Mouse (Mus musculus) retina, embryonic 14.5 days (tissue): ENCODE measurements around the gene Trip12.

Experiments
- DNase-seq: peaks from one replicate; pipeline ENCODE4 v3.0.0-alpha.2; 2015; ENCODE audit warnings: low spot score

Gene Trip12

DNA sequence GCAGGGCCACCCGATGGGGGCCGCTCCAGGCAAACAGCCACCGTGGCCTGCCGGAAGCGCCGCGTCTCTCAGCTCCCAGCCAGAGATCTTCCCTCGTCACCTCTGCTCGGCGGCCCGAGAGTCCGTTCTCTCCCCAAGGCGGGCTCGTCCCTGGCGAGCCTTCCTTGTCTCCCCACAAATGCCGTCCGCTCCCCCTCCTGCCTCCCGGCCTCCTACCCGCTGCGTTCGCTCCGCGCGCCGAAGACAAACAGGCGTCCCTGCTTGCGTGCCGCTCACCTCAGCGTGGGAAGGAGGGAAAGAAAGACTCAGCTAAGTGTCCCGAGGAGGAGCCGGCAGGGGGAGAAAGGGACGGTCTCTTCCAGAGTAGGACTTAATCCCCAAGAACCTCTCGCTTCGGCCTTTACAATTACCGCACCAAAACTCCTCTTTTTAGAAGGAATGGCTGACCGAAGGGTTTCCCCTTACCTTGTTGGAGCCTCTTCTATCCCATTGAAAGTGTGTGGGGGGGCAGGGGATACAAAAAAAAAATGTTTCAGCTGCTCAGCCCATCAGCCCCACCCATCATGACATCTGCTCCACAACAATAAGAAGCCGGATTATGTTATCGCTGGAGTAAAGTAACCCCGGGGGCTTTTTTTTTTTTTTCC, at the start of gene Trip12:
Gene Trip12 (minus strand): TSS at position 499 of the 647 bp plus-strand sequence.
- DNase-seq: peak; percentile 58

DNA sequence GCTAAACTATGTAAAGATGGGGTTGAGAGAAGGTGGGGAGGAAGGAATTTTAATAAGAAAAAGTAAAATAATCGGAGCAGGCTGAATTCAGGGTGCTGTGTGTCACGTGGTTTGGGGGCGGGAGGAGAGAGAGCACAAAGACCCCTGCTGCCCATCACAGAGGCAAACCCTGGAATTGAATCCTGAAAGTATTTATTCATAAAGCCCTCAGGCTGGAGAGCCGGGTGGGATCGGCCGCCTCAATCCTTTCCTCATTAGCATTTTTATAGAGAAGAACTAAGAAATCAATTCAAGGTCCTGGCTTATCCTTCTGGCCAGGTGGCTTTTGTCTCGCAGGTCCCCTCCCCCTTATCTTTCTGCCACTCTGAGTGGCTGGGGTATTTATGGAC, 49.7 kb upstream of the Trip12 start:
- DNase-seq: peak; percentile 46

DNA sequence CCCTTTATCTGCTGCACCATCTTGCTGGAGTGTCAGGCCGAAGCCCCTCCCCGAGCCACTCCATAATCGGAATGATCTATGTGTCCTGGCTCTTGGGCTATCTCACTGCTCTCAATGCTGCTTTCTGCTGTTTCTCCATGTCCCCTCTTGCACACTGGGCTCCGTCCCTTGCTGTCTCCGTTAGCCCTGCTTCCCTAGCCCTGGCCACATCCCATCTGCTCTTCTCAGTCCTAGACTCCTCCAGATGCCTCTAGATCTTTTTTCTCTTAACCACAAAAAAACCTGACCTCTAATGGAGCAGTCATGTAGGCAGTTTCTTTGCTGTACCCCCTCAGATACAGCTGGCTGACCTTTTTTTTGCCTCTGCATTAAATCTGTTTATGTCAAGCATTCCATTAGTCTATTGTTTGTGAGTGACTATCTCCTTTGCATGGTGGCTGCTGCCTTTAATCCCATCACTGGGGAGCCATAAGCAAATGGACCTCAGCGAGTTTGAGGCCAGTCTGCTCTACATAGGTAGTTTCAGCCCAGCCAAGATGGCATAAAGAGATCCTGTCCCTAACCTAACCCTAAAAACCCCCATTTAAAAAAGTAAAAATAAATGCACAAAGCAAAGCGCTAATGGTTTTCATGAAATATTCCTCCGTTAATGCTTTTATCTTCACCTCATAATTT, 49.2 kb upstream of the Trip12 start:
- no peak for DNase-seq

DNA sequence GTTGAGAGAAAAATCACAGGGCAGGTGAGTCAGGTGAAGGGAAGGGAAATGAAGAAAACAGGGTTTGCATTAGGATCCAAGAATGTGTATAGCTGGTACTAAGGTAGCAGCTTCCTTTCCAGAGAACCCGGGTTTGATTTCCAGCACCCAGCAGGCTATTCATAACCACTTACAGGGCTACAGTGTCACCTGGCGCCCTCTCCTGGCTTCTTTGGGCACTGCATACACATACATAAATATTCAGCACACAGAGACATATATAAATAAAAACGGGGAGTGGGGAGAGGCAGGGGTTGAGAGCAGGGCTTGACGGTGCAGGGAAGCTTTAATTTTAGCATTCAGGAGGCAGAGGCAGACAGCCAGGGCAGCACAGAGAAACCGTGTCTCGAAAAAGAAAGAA, 45.6 kb upstream of the Trip12 start:
- no peak for DNase-seq

DNA sequence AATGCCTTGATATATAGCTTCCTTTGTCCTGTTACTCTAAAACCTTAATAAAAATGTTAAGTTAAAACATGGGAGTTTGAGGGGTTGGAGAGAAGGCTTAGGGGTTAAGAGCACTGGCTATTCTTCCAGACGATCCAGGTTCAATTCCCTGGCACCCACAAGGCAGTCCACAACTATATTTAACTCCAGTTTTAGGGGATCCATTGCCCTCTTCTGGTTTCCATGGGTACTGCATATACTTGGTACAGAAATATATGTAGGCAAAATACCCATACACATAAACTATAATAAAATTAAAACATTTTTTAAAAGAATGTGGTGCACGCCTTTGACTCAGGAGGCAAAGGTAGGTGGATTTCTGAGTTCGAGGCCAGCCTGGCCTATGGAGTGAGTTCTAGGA, 44.9 kb upstream of the Trip12 start:
- DNase-seq: no peak

DNA sequence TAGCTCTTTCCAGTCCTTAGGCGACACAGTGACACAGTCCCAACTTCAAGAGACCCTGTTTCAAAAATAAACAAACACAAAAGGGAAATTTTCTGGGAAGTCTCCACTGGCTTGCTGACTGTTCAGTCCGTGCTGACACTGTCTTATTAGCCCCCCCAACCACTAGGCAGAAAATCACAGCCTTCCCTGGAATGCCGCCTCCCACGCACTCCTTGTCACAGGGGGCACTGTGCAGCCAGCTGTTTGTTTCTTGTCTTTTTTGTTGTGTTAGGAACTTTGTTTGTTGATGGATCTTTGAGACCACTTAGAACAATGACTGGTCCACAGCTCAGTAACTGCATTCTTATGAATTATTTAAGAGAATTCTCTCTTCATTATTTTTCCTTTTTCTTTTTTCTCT, 43.6 kb upstream of the Trip12 start:
- DNase-seq: no peak

DNA sequence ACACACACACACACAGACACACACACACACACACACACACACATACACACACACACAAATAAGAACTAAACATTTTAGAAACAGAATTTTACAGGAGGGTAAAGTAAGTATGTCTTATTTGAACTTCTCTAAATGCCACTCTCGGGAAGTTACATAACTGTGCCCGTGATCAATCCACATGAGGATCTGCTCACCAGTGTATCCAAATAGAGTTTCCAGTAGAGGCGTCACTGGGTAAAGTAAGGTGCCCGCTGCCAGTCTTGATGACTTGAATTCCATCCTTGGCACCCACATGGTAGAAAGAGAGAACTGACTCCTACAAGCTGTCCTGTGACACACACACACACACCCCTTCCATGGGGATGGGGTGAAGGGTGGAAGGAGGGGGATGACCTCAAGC, 42.6 kb upstream of the Trip12 start:
- no peak for DNase-seq

DNA sequence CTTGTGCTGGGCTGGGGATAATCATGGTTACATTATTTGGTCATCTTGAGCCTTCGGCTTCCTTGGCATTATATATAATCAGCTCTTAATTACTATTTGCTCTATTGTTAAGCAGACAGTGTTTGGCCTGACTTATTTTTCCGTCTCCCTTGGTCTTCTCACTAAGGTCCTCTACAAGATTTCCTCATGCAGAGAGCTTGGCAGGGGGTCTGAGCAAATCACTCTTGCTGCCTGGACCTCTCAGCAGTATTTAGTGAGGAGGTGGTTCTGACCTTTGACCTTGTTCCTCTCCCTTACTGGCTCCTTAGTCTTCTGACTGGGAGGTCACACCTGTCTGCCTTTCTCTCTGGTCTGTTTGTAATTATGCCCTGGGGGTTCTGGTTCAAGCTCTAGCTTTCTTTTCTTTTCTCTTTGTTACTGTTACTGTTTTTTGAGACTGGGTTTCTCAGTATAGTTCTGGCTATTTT, 41.8 kb upstream of the Trip12 start:
- no peak for DNase-seq

DNA sequence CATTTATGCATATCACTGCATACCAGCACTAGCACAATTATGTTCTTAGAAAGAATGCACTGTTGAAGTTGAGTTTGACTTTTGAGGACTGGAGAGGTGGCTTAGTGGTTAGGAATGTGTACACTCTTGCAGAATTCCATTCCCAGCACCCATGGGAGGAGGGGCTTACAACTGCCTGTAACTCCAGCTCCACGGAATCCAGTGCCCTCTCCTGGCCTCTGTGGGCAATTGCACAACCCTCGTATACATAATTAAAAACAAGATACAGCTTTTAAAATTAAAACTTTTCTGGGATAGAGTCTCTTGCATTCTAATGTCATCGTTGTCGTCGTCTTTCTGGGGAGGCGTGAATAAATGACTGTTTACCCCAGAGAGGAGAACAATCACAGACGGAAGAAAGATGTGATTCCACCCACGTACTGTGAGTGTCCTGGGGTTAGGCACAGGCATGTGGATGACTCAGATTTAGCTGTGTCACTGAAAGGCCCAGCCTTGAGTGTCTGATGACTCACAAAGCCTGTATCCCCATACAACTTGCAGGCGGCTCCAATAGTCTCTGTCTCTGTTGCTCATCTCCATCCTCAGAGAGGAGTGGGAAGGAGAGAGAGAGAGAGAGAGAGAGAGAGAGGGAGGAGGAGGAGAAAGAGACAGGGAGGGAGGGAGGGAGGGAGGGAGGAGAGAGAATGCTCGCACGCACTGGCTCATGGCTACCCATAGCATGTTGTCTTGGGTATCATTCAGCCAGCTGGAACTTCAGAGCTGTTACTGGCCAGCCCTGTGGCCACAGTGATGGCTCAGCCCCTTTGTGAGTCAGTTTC, 41.1 kb upstream of the Trip12 start:
- no peak for DNase-seq

DNA sequence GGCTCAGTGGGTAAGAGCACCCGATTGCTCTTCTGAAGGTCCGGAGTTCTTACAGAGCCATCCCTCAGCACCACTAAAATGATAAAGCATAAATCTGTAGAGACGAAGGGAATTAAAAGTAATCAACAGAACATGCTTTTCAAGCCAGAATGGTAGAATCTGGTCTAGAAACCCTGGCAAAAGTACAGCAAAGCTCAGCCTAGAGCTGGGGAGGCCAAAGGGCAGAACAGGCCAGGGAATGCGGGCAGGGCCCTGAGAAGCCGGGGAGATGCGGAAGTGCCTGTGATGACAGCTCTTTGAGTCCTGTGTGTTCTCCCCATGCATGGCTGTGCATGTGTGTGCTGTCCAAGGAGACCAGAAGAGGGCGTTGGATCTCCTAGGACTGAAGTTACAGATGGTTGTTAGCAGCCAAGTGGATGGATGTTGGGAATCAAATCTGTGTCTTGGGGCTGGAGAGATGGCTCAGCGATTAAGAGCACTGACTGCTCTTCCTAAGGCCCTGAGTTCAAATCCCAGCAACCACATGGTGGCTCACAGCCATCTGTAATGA, 39.3 kb upstream of the Trip12 start:
- no peak for DNase-seq

DNA sequence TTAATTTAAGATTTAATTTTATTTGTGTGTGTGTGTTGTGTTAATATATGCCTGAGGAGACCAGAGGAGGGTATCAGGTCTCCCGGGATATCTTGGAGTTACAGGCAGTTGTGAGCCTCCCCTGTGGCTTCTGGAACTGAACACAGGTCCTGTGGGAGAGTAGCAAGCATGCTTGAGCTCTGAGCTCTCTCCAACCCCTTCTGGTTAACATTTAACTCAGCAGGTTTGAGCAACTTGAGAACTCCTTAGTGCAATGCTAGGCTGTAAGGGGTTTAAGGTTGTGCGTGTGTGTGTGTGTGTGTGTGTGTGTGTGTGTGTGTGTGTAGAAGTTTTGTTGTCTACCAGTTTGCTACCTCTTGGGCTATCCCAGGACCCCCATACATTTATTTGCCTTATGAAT, 37.3 kb upstream of the Trip12 start:
- no peak for DNase-seq

DNA sequence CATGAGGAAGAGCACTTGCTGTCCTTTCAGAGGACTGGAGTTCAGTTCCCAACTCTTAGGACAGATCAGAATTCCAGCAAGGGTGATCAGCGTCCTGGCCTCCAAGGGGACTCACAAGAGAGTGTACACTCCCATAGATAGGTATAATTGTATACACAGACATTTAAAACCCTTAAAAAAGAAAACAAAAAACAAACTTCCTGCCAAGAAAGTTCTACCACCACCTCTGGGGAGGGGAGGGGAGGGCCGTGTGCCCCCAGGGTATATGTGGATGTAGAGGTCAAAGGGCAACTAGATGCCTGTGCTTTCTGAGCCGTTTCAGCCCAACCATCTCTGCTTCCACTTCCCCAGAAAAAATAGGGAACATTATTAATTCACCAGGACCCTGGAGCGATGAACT, 32.6 kb upstream of the Trip12 start:
- DNase-seq: no peak

DNA sequence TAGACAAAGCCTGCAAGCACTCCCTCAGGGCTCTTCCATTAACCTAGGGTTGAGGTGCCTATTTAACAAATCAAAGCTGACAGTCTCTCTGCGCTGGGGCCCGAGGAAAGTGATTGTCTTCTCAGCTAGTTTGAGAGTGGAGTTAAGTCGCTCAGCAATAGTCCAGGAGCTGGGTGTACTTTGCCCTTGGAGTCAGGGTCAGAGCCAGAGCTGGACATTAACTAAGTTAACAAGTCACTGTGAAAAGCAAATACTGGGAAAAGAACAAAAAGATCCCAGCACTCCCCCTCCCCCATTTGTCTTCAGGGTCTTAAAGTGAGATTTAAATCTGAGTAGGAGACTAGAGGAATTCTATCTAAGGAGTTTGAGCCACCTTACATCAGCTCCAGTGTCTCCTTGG, 31.8 kb upstream of the Trip12 start:
- no peak for DNase-seq

DNA sequence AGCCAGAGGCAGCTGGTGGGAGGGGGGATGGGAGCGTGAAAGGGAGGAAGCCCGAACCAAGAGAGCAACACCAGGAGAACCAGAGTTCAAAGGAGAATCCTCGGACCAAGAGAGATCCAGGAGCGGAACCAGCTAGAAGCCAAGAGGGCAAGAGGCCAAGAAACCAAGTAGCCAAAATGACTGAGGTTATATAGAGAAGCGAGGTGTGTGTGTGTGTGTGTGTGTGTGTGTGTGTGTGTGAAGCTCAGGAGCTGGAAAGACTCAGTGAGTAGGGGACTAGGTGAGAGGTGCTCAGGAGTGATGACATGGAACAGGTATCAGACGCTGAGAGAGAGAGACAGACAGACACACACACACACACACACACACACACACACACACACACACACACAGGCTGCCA, 30.8 kb upstream of the Trip12 start:
- no peak for DNase-seq

DNA sequence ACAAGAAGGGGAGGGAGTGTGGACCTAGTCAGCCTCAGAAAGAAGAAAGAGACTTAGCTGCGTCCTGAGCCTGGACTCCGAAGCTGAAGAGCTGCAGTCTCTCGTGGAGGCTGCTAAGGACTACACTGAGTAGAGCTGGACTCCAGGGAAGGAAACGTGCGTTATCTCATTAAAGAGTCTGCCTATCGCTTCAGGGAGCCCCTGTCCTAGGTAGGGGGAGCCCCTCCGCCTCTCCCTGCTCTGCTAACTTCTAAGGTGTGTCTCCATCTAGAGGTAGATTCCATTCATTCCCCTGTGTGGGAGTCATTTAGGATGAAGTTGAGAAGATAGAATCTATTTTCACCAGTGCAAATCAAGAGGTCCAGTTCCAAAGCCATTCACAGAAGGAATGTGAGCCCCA, 29.2 kb upstream of the Trip12 start:
- no peak for DNase-seq

DNA sequence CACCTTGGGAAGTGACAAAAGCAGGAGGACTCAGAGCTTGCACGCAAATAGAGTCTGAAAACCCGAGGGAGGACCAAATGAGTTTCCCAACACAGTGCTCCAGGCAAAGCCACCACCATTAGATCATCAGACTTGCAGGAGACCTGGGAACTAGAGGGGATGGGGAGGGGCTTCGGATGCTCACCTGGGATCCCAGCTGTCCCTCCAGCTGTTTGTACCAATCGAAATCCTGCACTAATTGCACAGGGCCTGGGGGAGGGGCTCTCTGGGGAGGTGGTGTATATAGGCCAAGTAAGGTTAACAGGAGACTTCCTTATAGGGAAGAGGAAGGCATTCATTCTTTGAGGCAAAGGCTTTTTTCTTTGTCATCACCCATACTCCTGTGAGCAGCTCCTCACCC, 28.5 kb upstream of the Trip12 start:
- no peak for DNase-seq

DNA sequence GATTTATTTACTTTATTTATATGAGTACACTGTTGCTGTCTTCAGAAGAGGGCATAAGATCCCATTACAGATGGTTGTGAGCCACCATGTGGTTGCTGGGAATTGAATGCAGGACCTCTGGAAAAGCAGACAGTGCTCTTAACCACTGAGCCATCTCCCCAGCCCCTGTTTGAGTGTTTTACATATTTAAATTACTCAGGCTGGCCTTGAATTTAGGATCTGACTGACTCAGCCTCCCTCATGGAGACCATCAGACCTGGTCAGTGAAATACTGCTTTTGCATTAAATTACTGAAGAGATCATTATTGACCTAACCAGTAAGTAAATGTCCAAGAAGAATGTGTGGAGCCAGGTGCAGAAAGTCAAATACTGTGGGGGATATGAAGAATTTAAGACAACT, 28.0 kb upstream of the Trip12 start:
- DNase-seq: no peak

DNA sequence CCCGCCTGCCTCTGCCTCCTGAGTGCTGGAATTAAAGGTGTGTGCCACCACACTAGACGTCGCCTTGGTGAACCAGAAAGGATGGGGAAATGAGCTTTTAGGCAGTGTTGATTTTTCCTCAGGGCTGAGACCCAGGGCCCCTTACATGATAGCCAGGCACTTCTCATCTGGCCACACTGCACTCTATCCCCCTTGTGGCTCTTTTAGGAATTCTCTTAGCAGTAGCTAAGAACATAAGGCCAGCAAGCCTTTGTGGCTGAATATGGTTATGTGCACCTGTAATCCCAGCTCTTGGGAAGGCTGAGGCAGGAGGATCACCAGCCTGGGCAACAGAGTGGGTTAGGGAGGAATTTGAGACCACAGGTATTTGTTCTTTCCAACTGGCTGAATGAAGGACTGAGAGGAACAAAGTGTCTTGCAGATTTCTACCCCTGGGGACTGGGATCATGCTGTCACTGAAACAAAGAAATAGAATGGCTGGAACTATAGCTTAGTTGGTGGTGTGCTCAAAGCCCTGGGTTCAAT, 26.5 kb upstream of the Trip12 start:
- DNase-seq: no peak

DNA sequence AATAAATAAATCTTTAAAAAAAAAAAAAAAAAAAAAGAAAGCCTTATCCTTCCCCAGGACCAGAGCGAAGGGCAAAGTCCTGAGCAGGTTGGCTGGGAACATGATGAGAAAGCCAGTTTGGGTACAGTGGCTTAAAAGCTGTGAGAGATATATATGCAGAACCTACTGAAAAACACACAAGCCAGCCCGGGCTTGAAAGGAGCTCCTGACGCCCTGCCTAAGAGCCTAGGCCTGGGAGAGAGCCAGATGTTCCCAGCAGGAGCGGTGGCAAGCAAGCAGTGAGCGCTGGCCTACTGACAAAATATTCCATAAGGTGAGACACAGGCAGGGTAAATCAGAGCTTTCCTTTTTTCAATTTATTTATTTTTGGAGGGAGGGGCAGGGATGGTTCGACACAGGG, 25.9 kb upstream of the Trip12 start:
- no peak for DNase-seq

DNA sequence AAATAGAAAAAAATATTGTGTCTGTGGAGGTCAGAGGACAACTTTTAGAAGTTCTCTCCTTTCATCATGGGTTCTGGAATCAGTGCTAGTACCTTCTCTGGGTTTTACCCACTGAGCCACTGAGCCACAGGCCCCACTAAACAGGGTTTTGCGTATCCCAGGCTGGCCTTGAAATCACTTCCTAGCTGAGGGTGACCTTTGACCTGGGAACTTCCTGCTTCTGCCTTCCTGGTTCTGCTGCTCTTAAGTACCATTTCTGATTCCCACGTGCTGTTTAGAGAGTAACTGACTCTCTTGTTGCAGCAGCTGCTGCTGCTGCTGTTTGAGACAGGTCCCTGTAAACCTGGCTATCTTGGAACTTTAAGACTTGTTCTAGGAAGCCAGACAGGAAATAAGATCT, 24.3 kb upstream of the Trip12 start:
- no peak for DNase-seq

DNA sequence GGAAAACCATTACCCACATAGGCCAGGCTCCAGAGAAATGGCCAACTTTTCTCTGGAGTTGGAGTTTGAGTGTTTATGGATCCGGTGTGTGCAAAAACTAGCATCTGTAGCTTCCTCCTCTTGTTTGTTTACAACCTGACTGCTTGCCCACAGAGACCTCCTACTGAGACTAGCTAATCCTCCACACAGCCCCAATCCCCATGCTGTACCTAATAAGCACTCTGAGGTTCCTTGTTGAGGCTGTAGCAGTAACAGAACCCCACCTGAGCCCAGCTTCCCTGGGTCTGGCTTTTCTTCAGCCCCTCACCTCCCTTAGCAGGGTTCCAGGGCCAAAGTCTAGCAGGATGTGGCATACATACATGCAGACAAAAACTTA, 20.9 kb upstream of the Trip12 start:
- DNase-seq: no peak

DNA sequence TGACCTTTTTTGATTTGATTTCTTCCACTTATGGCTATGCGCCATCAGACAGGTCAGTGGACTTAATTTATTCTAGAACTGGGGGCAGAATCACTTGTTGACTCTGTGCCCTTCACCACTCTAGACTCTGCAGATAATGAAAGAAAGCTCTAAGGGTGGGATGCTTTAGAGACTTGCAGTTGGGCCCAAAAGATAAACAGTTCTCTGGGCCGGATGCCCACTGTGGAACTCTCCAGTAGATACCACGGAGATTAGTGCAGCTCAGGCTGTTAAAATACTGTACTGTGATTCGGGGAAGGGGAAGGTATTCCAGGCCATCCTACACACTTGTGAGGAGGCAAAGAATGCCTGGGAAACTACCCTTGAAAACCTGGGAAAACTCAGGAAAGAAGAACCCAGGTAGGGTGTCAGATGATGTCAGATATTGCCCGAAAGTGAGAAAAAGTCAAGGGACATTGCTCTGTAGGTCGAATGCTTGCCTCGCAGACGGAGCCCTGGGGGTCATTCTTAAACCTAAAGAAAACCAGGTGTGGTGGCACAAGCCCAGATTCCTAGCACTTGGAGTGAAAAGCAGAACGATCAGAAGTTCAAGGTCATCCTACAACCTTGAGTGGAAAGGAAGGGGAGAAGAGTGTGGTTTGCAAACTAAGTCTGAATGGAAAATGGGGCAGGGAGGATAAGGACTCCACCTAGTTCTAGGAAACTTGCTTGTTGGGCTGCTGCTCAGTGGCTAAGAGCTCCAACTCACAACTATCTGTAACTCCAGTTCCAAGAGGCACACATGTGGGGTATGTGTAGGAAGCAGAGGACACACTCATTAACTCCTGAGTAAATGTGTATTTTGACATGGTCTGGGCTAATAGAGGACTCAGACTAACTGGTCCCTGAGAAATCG, 20.3 kb upstream of the Trip12 start:
- DNase-seq: no peak
